Mouse (Mus musculus) midbrain, embryonic 14.5 days (tissue): ENCODE data around the gene Snrnp25. TPM values are rescaled to one million over a fixed set of nuclear protein-coding genes. Genes with fewer than 3 reads are reported as not detected.

Source experiments
- ATAC-seq: fragments of 200-750 bp; cut with Nextera tagmentation; 2 replicates; pipeline ENCODE4 v1.8.0; 2017; ENCODE audit warnings: moderate number of reproducible peaks, moderate library complexity; ENCODE audit not compliant: low FRiP score, low TSS enrichment
- DNase-seq: peaks from one replicate; pipeline ENCODE4 v3.0.0-alpha.2; 2015
- H3K27ac ChIP-seq: fragments of 300-500 bp; sonication (generic); replicated peaks from 2 replicates; pipeline ENCODE4 v1.5.1; 2014; ENCODE audit warnings: mild to moderate bottlenecking, low read depth, low read length, moderate library complexity
- H3K27me3 ChIP-seq: fragments of 300-500 bp; sonication (generic); 2 replicates; pipeline ENCODE4 v1.6.1; 2014; ENCODE audit warnings: low read length, control low read depth, mixed read lengths; ENCODE audit not compliant: control insufficient read depth, insufficient read depth
- H3K36me3 ChIP-seq: fragments of 300-500 bp; sonication (generic); 2 replicates; pipeline ENCODE4 v1.6.1; 2014; ENCODE audit warnings: low read length, control low read depth; ENCODE audit not compliant: control insufficient read depth, insufficient read depth
- H3K4me1 ChIP-seq: fragments of 300-500 bp; sonication (generic); 2 replicates; pipeline ENCODE4 v1.6.1; 2014; ENCODE audit warnings: mild to moderate bottlenecking, antibody characterized with exemption, low read length, control low read depth; ENCODE audit not compliant: control insufficient read depth, insufficient read depth
- H3K4me2 ChIP-seq: fragments of 300-500 bp; sonication (generic); 2 replicates; pipeline ENCODE4 v1.6.1; 2014; ENCODE audit warnings: mild to moderate bottlenecking, low read length, moderate library complexity
- H3K4me3 ChIP-seq: fragments of 300-500 bp; sonication (generic); replicated peaks from 2 replicates; pipeline ENCODE4 v1.5.1; 2014; ENCODE audit warnings: low read depth, low read length
- H3K9ac ChIP-seq: fragments of 300-500 bp; sonication (generic); replicated peaks from 2 replicates; pipeline ENCODE4 v1.6.1; 2014; ENCODE audit warnings: mild to moderate bottlenecking, low read length, moderate library complexity
- H3K9me3 ChIP-seq: fragments of 300-500 bp; sonication (generic); 2 replicates; pipeline ENCODE4 v1.6.1; 2016; ENCODE audit warnings: low read length, control low read depth, mixed read lengths; ENCODE audit not compliant: control insufficient read depth
- WGBS: fragments of 180-500 bp; shearing (Covaris S2); extraction: QIAGEN DNeasy Blood & Tissue Kit; methylation state at CpG from one replicate; pipeline ENCODE4 v1.1.7; 2014; 5-methylcytosine and 5-hydroxymethylcytosine counted together
- polyA plus RNA-seq: library from polyadenylated mRNA; unstranded; fragments of >200 nt; fragmentation: Nextera tagmentation; extraction: Ambion mirVana; gene quantifications from 2 replicates; pipeline ENCODE4 v1.2.1, GENCODE M21; 2014

Gene Snrnp25
- polyA plus RNA-seq, 1 experiment from 2014 or later, result 46.7 TPM

GRCm38 (mm10) chr11:32242209-32242608 is 37.0 kb downstream of the Snrnp25 start:
- 79% methylated on average over 3 of the region's 3 CpGs for WGBS
- Histone ChIP-seq H3K9me3 (no peaks in the 10 kb centered on the region), H3K27me3 (no peaks in the 10 kb centered on the region), H3K36me3 (peaks cover 58% of the 10 kb centered on the region), H3K4me1 (no peaks in the 10 kb centered on the region), H3K4me2 (no peak overlapping the region), H3K27ac (no peak overlapping the region), H3K4me3 (no peak overlapping the region), H3K9ac (no peak overlapping the region)
- ATAC-seq (no peak), DNase-seq (no peak)

GRCm38 (mm10) chr11:32243205-32243955 is 38.2 kb downstream of the Snrnp25 start:
- Histone ChIP-seq H3K4me1 (no peaks in the 10 kb centered on the region), H3K36me3 (peaks cover 69% of the 10 kb centered on the region), H3K27me3 (no peaks in the 10 kb centered on the region), H3K9me3 (no peaks in the 10 kb centered on the region), H3K4me2 (no peak overlapping the region), H3K4me3 (no peak overlapping the region), H3K9ac (no peak overlapping the region), H3K27ac (no peak overlapping the region)
- ATAC-seq (no peak), DNase-seq (no peak)
- WGBS, result 83% methylated on average over 7 of the region's 7 CpGs

DNA sequence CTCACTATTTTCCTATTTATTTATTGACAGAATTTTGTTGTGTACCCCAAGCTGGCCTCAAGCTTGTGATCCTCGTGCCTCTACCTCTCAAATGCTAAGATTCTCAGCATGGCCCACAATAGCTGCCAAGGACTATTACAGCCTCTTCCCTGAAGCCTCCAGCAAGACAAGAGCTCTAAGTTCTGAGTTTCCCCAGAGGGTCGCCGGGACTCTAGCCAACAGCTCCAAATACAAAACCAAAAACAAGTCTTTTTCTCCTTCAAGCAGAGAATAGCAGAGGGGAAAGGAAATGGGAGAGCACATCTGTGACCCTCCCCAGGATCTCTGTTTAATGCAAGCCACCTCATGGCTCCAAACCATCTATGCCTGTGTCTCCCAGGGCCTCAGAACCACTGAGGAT is 38.8 kb downstream of the Snrnp25 start:
- H3K4me3 ChIP-seq, result no peak overlapping the region
- H3K9ac ChIP-seq, result no peak overlapping the region
- H3K27me3 ChIP-seq, result no peaks in the 10 kb centered on the region
- no peak for DNase-seq
- WGBS, result 83% methylated on average over 3 of the region's 3 CpGs
- no peak overlapping the region for H3K27ac ChIP-seq
- peaks cover 76% of the 10 kb centered on the region for H3K36me3 ChIP-seq
- H3K4me1 ChIP-seq, result no peaks in the 10 kb centered on the region
- no peak overlapping the region for H3K4me2 ChIP-seq
- ATAC-seq, result no peak
- no peaks in the 10 kb centered on the region for H3K9me3 ChIP-seq

- WGBS, result 95% methylated on average over 1 of the region's 1 CpGs
Measured at GRCm38 (mm10) chr11:32244617-32245016, 39.4 kb downstream of the Snrnp25 start.

GRCm38 (mm10) chr11:32245614-32246013 is 40.4 kb downstream of the Snrnp25 start:
- no peak for DNase-seq
- no peaks in the 10 kb centered on the region for H3K9me3 ChIP-seq
- ATAC-seq, result no peak
- H3K4me2 ChIP-seq, result no peak overlapping the region
- no peak overlapping the region for H3K27ac ChIP-seq
- no peaks in the 10 kb centered on the region for H3K4me1 ChIP-seq
- WGBS, result 96% methylated on average over 6 of the region's 6 CpGs
- H3K4me3 ChIP-seq, result no peak overlapping the region
- H3K27me3 ChIP-seq, result no peaks in the 10 kb centered on the region
- no peak overlapping the region for H3K9ac ChIP-seq
- peaks cover 73% of the 10 kb centered on the region for H3K36me3 ChIP-seq

More at GRCm38 (mm10) chr11:32244617-32245016, 39.4 kb downstream of the Snrnp25 start:
- Histone ChIP-seq H3K27me3 (no peaks in the 10 kb centered on the region), H3K9ac (no peak overlapping the region), H3K9me3 (no peaks in the 10 kb centered on the region), H3K36me3 (peaks cover 77% of the 10 kb centered on the region), H3K27ac (no peak overlapping the region), H3K4me3 (no peak overlapping the region), H3K4me2 (no peak overlapping the region), H3K4me1 (no peaks in the 10 kb centered on the region)
- DNase-seq (no peak), ATAC-seq (no peak)

GRCm38 (mm10) chr11:32247068-32247467 is 41.9 kb downstream of the Snrnp25 start:
- no peak overlapping the region for H3K9ac ChIP-seq
- H3K27ac ChIP-seq, result no peak overlapping the region
- no peak for DNase-seq
- no peak overlapping the region for H3K4me2 ChIP-seq
- no peaks in the 10 kb centered on the region for H3K4me1 ChIP-seq
- peaks cover 71% of the 10 kb centered on the region for H3K36me3 ChIP-seq
- ATAC-seq, result no peak
- H3K27me3 ChIP-seq, result no peaks in the 10 kb centered on the region
- no peaks in the 10 kb centered on the region for H3K9me3 ChIP-seq
- H3K4me3 ChIP-seq, result no peak overlapping the region

GRCm38 (mm10) chr11:32248350-32248749 is 43.1 kb downstream of the Snrnp25 start:
- H3K36me3 ChIP-seq, result peaks cover 80% of the 10 kb centered on the region
- 85% methylated on average over 3 of the region's 3 CpGs for WGBS
- no peaks in the 10 kb centered on the region for H3K9me3 ChIP-seq
- no peak overlapping the region for H3K4me3 ChIP-seq
- H3K4me1 ChIP-seq, result no peaks in the 10 kb centered on the region
- H3K9ac ChIP-seq, result no peak overlapping the region
- no peak for DNase-seq
- no peak overlapping the region for H3K4me2 ChIP-seq
- H3K27ac ChIP-seq, result no peak overlapping the region
- no peak for ATAC-seq
- no peaks in the 10 kb centered on the region for H3K27me3 ChIP-seq

DNA sequence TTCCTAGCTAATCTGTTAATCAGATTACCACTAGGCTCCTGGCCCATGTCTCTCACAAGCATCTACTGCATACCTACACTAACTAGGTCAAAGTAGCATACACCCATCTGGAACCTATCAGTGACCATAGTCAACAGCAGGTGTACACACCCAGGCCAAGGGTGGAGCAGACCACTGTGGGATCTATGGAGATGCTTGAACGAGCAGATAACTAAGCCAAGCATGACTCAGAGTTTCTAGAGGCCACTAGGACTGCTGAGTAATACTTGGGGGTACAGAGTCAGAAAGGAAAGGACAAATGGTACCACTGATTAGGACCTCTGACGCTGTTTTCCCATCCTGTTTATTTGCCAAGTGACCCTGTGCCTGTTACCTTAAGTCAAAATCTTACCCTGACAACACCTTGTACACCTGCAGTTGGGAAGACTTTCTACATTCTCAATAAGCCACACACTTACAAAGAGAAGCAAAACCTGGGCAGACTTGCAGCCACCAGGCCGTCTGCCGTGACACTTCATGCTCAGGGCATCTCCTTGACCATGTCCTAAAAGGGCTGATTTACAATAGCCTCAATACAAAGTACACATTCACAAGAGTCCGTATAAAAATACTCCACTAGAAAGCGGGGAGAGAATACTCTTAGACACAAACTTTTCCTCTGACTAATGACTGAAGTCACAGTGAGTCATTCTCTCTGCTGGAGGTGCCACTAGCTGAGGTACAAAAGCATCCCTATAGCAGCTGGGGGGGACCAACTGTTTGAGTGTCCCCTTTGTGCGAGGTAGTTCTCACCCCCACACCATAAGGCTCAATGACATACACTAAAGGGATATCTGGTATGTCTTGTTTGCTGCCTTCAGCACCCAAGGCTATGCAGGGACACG is 45.9 kb downstream of the Snrnp25 start:
- Histone ChIP-seq H3K27me3 (no peaks in the 10 kb centered on the region), H3K4me2 (no peak overlapping the region), H3K9ac (no peak overlapping the region), H3K4me3 (no peak overlapping the region), H3K4me1 (no peaks in the 10 kb centered on the region), H3K27ac (no peak overlapping the region), H3K9me3 (no peaks in the 10 kb centered on the region), H3K36me3 (peaks cover 68% of the 10 kb centered on the region)
- ATAC-seq (no peak), DNase-seq (no peak)
- 92% methylated on average over 8 of the region's 8 CpGs for WGBS
